Mouse (Mus musculus) heart, adult 2 months (tissue): ENCODE measurements around the gene Inka2.

ENCODE experiments used
- CTCF ChIP-seq: fragments of 200-600 bp; IDR thresholded peaks from 2 replicates; pipeline ENCODE4 v1.8.1; 2022; ENCODE audit warnings: antibody characterized with exemption, mild to moderate bottlenecking, moderate library complexity
- POLR2A ChIP-seq: fragments of 200-500 bp; IDR thresholded peaks from 2 replicates; pipeline ENCODE4 v1.6.1; 2011; ENCODE audit warnings: mild to moderate bottlenecking, low read depth, low read length, control low read depth; ENCODE audit not compliant: insufficient read depth

DNA sequence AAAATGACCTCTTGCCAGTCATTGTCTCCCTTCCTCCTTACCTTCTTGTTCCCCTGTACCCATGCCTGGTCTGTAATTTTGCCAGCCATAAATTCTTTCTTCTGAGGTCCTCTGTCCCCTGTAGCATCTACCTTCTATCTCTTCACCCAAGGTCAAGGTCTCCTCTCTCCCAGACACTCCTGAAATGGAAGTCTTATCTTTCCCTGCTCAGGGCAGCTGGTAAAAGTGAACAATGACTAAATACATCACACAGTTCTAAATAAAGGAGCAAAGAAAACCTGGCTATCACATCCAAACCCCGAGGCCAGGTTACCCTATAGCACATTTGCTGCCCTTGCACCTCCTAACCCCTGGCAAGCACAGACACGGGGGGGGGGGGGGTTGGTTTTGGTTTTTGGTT lies 43.9 kb upstream of the Inka2 start:
- no peak for TF ChIP-seq POLR2A
- TF ChIP-seq CTCF, result no peak
